Mouse (Mus musculus): ENCODE data around the gene Mcf2l. TPM values are rescaled to one million over a fixed set of nuclear protein-coding genes. Genes with fewer than 3 reads are reported as not detected.

The Mcf2l gene
- total and polyA plus RNA-seq, 2 experiments from 2014 or later: 6.6 to 22.9 TPM

- no peak overlapping the region for H3K4me3 ChIP-seq (ENCODE audit: low read depth, low read length)
- no peaks in the 10 kb centered on the region for H3K27me3 ChIP-seq (ENCODE audit: control insufficient read depth, insufficient read depth, low read length)
- H3K9ac ChIP-seq (replicated peaks; ENCODE audit: low read depth, low read length): no peak overlapping the region
- 36% methylated on average over 5 of the region's 5 CpGs for WGBS
- no peaks in the 10 kb centered on the region for H3K9me3 ChIP-seq (replicated peaks; ENCODE audit: control insufficient read depth, low read length)
- H3K36me3 ChIP-seq (replicated peaks; ENCODE audit: control insufficient read depth, insufficient read depth, low read length): no peaks in the 10 kb centered on the region
- no peak for ATAC-seq (ENCODE audit: insufficient read depth, low read depth)
- peak; percentile 14 for DNase-seq (ENCODE audit: low spot score)
- peak overlapping the region; percentile 37; the same call in 1 of the 2 replicates for H3K4me2 ChIP-seq (ENCODE audit: low read depth, low read length)
- no peaks in the 10 kb centered on the region for H3K4me1 ChIP-seq (ENCODE audit: control insufficient read depth, insufficient read depth)
- peak overlapping the region; percentile 39 for H3K27ac ChIP-seq (ENCODE audit: low read depth)
- no peak for TF ChIP-seq CTCF (IDR thresholded peaks at IDR 0.05; ENCODE audit: low read depth)
- TF ChIP-seq EP300 (IDR thresholded peaks at IDR 0.05; ENCODE audit: low read depth): no peak
Observed at GRCm38 (mm10) chr8:12930290-12930689, 56.7 kb downstream of the Mcf2l start.

- 76% methylated on average over 11 of the region's 11 CpGs for WGBS
- ATAC-seq (ENCODE audit: insufficient read depth, low read depth) (no peak), DNase-seq (ENCODE audit: low spot score) (no peak)
Observed at GRCm38 (mm10) chr8:12931426-12931825, 57.8 kb downstream of the Mcf2l start.

GRCm38 (mm10) chr8:12932520-12932919 is 58.9 kb downstream of the Mcf2l start:
- Histone ChIP-seq H3K36me3 (replicated peaks; ENCODE audit: control insufficient read depth, insufficient read depth, low read length) (no peaks in the 10 kb centered on the region), H3K4me2 (ENCODE audit: low read depth, low read length) (no peak overlapping the region), H3K27ac (ENCODE audit: low read depth) (no peak overlapping the region), H3K4me1 (ENCODE audit: control insufficient read depth, insufficient read depth) (no peaks in the 10 kb centered on the region), H3K27me3 (ENCODE audit: control insufficient read depth, insufficient read depth, low read length) (no peaks in the 10 kb centered on the region), H3K9ac (replicated peaks; ENCODE audit: low read depth, low read length) (no peak overlapping the region), H3K4me3 (ENCODE audit: low read depth, low read length) (no peak overlapping the region), H3K9me3 (replicated peaks; ENCODE audit: control insufficient read depth, low read length) (no peaks in the 10 kb centered on the region)
- WGBS: 83% methylated on average over 8 of the region's 8 CpGs
- no peak for TF ChIP-seq EP300 (IDR thresholded peaks at IDR 0.05; ENCODE audit: low read depth)
- TF ChIP-seq CTCF (IDR thresholded peaks at IDR 0.05; ENCODE audit: low read depth): no peak
- no peak for DNase-seq (ENCODE audit: low spot score)
- no peak for ATAC-seq (ENCODE audit: insufficient read depth, low read depth)

More at GRCm38 (mm10) chr8:12931426-12931825, 57.8 kb downstream of the Mcf2l start:
- Histone ChIP-seq H3K9ac (replicated peaks; ENCODE audit: low read depth, low read length) (no peak overlapping the region), H3K27ac (ENCODE audit: low read depth) (no peak overlapping the region), H3K27me3 (ENCODE audit: control insufficient read depth, insufficient read depth, low read length) (no peaks in the 10 kb centered on the region), H3K4me2 (ENCODE audit: low read depth, low read length) (peak overlapping the region; percentile 37), H3K9me3 (replicated peaks; ENCODE audit: control insufficient read depth, low read length) (no peaks in the 10 kb centered on the region), H3K4me1 (ENCODE audit: control insufficient read depth, insufficient read depth) (no peaks in the 10 kb centered on the region), H3K4me3 (ENCODE audit: low read depth, low read length) (no peak overlapping the region), H3K36me3 (replicated peaks; ENCODE audit: control insufficient read depth, insufficient read depth, low read length) (no peaks in the 10 kb centered on the region)
- no peak for TF ChIP-seq CTCF (IDR thresholded peaks at IDR 0.05; ENCODE audit: low read depth)
- TF ChIP-seq EP300 (IDR thresholded peaks at IDR 0.05; ENCODE audit: low read depth): no peak

GRCm38 (mm10) chr8:12933765-12934164 is 60.2 kb downstream of the Mcf2l start:
- no peaks in the 10 kb centered on the region for H3K36me3 ChIP-seq (replicated peaks; ENCODE audit: control insufficient read depth, insufficient read depth, low read length)
- no peak overlapping the region for H3K4me2 ChIP-seq (ENCODE audit: low read depth, low read length)
- H3K4me1 ChIP-seq (ENCODE audit: control insufficient read depth, insufficient read depth): no peaks in the 10 kb centered on the region
- ATAC-seq (ENCODE audit: insufficient read depth, low read depth) (no peak), DNase-seq (ENCODE audit: low spot score) (no peak)
- H3K27me3 ChIP-seq (ENCODE audit: control insufficient read depth, insufficient read depth, low read length): no peaks in the 10 kb centered on the region
- WGBS: 60% methylated on average over 3 of the region's 3 CpGs
- H3K9ac ChIP-seq (replicated peaks; ENCODE audit: low read depth, low read length): no peak overlapping the region
- TF ChIP-seq CTCF (IDR thresholded peaks at IDR 0.05; ENCODE audit: low read depth): no peak
- no peak for TF ChIP-seq EP300 (IDR thresholded peaks at IDR 0.05; ENCODE audit: low read depth)
- H3K9me3 ChIP-seq (replicated peaks; ENCODE audit: control insufficient read depth, low read length): no peaks in the 10 kb centered on the region
- no peak overlapping the region for H3K4me3 ChIP-seq (ENCODE audit: low read depth, low read length)
- H3K27ac ChIP-seq (ENCODE audit: low read depth): no peak overlapping the region

- ATAC-seq (ENCODE audit: insufficient read depth, low read depth): no peak
- Histone ChIP-seq H3K4me2 (ENCODE audit: low read depth, low read length) (no peak overlapping the region), H3K27me3 (ENCODE audit: control insufficient read depth, insufficient read depth, low read length) (no peaks in the 10 kb centered on the region), H3K9me3 (replicated peaks; ENCODE audit: control insufficient read depth, low read length) (no peaks in the 10 kb centered on the region), H3K4me1 (ENCODE audit: control insufficient read depth, insufficient read depth) (no peaks in the 10 kb centered on the region), H3K36me3 (replicated peaks; ENCODE audit: control insufficient read depth, insufficient read depth, low read length) (no peaks in the 10 kb centered on the region), H3K27ac (ENCODE audit: low read depth) (no peak overlapping the region), H3K9ac (replicated peaks; ENCODE audit: low read depth, low read length) (no peak overlapping the region), H3K4me3 (ENCODE audit: low read depth, low read length) (no peak overlapping the region)
- TF ChIP-seq EP300 (IDR thresholded peaks at IDR 0.05; ENCODE audit: low read depth) (no peak), CTCF (IDR thresholded peaks at IDR 0.05; ENCODE audit: low read depth) (no peak)
- 52% methylated on average over 8 of the region's 8 CpGs for WGBS
- DNase-seq (ENCODE audit: low spot score): no peak
Observed at GRCm38 (mm10) chr8:12934453-12935043, 60.9 kb downstream of the Mcf2l start.

- no peak overlapping the region for H3K4me3 ChIP-seq (ENCODE audit: low read depth, low read length)
- no peak for ATAC-seq (ENCODE audit: insufficient read depth, low read depth)
- H3K9me3 ChIP-seq (replicated peaks; ENCODE audit: control insufficient read depth, low read length): no peaks in the 10 kb centered on the region
- TF ChIP-seq CTCF (IDR thresholded peaks at IDR 0.05; ENCODE audit: low read depth) (no peak), EP300 (IDR thresholded peaks at IDR 0.05; ENCODE audit: low read depth) (no peak)
- no peaks in the 10 kb centered on the region for H3K27me3 ChIP-seq (ENCODE audit: control insufficient read depth, insufficient read depth, low read length)
- no peaks in the 10 kb centered on the region for H3K36me3 ChIP-seq (replicated peaks; ENCODE audit: control insufficient read depth, insufficient read depth, low read length)
- no peak overlapping the region for H3K9ac ChIP-seq (replicated peaks; ENCODE audit: low read depth, low read length)
- H3K27ac ChIP-seq (ENCODE audit: low read depth): no peak overlapping the region
- no peak overlapping the region for H3K4me2 ChIP-seq (ENCODE audit: low read depth, low read length)
- WGBS: 72% methylated on average over 8 of the region's 8 CpGs
- no peak for DNase-seq (ENCODE audit: low spot score)
- no peaks in the 10 kb centered on the region for H3K4me1 ChIP-seq (ENCODE audit: control insufficient read depth, insufficient read depth)
Observed at GRCm38 (mm10) chr8:12940549-12940948, 66.9 kb downstream of the Mcf2l start.

Measured in heart, postnatal 0 days (tissue).